Mouse (Mus musculus) megakaryocyte progenitor cell, adult 5-6 weeks (primary cell): ENCODE data around the gene 6430548M08Rik. TPM values are rescaled to one million over a fixed set of nuclear protein-coding genes. Genes with fewer than 3 reads are reported as not detected.

Experiments used
- ATAC-seq: replicated peaks from 2 replicates; pipeline ENCODE4 v1.8.0; 2016; ENCODE audit warnings: mild to moderate bottlenecking, moderate TSS enrichment, inconsistent platforms; ENCODE audit not compliant: poor library complexity
- total RNA-seq, 2 experiments: library from RNA; stranded (forward) in 1 of 2; stranded (reverse) in 1 of 2; fragments of 157-497, 149-512 nt in 1 of 2; fragments of 200-1000 nt in 1 of 2; gene quantifications; 2 replicates each; pipeline versions ENCODE4 v1.2.3 to v1.2.4; 2015 to 2017

6430548M08Rik gene
- total RNA-seq, 2 experiments from 2014 or later = 1.8 to 4.5 TPM

DNA sequence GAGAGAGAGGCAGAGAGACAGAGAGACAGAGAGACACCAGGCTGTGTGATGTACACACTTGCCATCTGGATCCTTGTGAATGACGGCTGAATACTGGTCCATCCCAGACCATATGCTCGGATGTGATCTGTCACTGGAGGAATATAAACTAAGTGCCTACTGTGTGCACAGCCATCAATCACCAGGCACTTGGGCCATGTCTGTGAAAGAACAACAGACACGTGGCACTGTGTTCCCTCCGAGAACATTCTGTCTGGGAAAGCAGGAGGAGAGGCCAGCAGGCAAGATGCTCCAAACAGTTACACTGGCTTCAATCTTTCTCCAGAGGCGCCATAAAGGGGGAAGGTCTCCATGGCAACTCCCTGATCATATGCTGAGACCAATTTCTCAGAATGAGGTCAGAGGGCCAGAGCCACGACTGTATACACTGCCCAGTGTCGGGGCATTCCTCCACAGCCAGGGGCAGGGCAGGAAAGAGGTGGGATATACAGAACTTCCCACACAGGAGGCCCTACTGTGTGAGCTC, 66.6 kb downstream of the 6430548M08Rik start:
- ATAC-seq = no peak

DNA sequence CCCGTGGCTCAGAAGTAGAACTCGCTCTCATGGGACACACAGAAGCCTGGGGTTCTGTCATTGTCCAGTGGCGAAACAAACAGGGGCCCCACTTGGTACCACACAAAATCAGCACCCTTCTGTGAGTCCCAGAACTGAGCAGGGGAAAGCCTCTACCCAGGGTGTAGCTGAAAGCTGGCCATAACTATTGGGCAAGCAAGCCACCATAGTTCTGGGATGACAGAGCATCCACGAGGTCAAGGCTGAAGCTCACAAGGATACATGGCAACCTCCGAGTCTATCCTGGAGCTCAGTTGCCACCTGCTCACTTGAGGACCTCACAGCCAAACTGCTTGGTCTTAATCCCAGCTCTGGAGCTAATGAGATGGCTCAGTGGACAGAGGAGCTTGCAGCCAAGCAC, 67.3 kb downstream of the 6430548M08Rik start:
- ATAC-seq = no peak

DNA sequence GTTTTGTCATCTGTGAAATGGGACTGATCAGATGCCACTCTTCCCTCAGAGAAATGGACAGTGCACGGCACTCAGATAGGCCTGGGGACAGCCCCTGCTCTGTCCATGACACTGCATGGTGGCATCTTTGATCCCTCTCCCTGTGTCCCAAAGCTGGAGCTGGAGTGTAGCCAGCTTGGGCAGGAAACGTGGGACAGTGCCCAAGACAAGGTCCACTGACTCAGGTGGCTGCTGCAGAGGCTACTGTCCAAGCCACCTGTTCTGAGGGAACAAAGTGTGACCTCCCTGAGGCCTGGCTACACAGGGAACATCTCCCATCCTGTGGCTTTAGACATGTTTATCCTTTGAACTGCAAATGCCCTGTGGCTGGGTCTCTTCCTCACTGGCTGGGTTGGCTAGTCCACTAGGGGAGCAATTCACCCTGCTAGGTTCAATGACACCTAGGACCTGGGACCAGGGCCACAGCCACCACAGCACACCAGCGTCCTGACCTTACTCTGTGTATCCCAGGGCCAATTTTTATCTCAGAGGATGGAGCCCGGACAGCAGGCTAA, 68.0 kb downstream of the 6430548M08Rik start:
- ATAC-seq = no peak

DNA sequence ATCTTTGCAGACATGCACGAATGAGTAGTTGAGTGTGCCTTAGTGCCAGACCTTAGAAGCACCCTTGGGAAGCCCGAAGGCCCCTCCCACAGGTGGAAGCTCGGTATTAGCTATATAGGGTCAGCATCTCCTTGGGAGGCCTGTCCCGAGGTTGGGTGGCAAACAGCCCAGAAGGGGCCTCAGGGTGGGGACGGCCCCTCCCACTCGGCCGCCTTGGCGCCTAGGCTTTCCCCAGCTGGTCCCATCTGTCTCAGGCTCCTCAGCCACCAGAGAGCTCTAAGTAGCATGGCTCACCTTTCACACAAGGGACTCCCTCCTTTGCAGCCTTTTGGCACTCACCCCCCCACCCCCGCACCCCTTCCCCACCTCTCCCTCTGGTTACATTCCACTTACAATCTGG, 70.4 kb downstream of the 6430548M08Rik start:
- no peak for ATAC-seq

DNA sequence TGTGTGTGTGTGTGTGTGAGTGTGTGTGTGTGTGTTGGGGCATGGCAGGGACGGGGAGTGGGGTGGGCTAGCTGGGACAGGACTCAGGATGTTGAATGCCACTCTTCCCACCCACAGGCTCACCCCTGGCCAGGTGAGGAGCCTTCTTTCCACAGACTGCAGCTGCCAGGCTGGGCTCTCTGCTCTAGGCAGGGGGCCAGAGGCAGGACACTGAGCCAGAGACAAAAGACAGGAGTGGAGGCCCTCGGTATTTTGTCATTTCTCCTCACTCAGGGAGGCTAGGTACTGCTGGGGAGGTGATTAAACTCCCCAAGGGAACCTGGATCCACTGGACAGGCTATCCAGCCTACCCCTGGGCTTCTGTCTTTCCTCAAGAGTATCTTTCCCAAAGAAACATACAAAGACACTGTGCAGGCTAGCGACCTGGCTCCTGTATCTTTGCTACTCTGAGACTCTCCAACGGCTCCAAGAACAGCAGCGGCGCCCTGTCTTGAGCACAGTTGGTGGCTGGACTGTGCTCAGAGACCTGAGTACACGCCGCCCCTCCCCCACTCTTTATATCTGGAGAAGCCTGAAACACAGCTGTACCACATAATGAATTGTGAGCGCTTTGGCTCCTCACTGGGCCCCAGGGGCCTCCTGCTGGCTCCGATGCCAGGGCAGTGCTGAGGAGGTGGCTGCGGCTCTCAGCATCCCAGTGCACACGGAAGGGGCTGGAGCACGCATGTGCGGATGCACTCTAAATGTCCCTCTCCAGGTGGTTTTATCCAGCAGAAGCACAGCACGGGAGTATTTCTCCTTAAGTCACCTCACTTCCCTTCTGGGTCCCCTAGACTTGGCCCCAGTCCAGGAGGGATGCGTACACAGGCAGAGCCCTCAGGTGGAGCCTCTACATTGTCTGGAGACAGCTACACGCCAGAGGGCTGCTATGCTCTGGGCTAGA, 71.2 kb downstream of the 6430548M08Rik start:
- no peak for ATAC-seq

DNA sequence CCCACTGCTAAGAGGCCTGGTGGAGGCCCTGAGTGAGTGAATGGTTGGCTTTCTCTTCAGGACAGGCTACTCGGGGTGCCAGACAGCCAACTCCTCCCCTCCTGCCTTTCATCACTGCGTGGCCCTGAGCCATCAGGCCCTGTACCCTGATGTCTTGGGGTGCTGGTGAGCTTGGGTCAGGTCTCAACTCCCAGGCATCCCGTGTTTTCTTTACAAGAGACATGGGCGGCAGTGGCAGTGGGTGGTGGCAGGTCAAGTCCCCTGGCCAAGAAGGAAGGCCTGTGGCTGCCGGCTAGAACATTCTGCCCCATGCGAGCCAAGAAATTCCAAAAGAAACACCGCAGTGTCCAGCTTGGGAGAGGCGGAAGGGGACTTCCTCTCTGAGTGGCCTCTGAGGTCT, 72.5 kb downstream of the 6430548M08Rik start:
- ATAC-seq = no peak

DNA sequence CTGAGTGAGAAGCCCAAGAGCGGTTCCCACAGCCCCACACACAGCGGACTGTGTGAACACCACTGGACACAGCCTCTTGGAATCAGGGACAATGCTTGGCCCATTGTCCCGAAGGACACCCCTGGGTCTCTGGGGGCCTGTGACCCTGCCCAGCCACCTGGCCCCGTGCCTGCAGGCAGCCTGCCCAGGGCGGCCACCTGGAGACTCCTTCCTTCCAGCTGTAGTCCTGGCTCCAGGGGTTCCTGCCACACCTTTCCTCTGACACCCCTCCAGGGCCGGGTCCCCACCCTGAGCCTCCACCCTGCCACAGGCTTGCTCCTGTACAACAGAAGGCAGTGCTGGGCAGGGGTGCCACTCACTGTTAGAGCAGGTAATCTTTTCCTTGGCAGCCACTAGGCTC, 74.6 kb downstream of the 6430548M08Rik start:
- ATAC-seq = no peak

DNA sequence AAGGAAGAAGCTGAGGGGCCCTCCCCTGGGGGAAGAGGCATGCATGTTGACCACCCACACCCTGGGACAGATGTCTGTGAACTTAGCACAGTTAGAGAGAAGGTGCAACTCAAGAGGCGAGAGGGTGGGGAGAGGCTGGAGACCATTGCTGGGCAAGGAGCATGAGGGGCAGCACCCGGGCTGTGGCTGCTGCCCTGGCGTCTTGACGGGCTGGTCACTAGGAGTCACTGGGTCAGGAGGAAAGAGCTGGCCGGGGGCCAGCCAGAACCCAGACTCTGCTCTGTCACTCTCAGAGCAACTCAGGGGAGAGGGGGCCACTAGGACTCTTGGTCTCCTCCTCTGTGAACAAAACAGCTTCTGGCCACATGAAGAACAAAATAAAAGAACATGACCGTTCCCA, 75.5 kb downstream of the 6430548M08Rik start:
- no peak for ATAC-seq

DNA sequence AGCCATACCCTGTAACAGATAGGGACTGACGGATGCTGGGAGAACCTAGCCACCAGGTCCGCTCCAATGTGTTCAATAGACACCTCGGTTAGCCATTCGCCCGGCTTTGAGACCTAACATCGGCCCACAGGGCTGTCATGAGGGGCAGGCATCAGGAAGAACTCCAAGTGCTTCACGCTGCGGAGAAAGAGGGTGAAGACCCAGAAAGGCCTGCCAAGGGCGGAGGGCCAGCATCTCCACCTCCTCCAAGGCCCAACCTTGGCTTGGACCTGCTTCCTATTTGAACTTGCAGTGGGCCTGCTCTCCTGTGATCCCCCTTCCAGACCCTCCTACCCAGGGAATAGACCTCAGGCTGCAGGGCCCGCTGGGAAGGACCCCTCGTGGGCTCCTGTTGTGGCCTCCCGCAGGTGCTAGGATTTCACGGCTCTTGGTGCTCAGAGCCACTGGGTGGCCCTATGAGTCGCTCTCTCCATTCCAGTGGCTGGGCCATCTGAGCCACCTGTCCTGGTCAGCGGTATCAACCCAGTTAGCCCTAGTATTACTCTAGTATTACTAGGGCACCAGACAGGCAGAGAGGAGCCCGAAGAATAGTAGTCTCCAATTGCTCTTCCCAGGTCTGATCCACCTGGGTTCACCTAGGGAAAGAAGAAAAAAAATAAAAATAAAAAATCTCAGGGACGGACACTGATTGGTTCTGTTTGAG, 76.3 kb downstream of the 6430548M08Rik start:
- ATAC-seq = no peak

DNA sequence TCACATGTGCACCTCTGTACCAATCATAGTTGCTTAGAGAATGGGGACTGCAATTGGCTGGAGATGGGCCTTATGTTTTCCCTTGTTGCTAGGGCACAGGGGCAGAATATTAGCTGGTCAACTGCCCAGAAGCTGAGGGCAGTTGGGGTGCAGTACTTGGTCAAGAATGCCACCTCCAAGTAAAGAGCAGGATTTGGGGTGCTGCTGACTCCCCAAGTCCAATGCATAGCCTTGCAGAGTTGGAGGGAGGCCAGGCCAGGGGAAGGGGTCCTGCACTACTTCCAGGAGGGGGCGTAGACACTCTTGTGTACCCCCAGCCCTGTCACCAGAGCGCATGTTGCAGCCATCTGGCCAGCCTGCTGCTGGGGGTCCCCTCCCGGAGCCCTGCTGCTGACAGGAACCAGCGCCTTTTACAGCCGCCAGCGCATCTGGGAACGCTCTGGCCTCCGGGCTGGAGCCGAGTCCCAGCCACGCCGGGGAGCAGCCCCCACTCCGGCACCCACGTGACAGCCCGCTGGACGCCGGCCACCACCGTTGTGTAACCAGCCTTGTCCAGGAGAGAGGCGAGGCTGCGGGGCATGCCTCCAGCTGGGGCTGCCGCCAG, 77.0 kb downstream of the 6430548M08Rik start:
- ATAC-seq = peak; percentile 23; the same call in 1 of the 2 replicates

DNA sequence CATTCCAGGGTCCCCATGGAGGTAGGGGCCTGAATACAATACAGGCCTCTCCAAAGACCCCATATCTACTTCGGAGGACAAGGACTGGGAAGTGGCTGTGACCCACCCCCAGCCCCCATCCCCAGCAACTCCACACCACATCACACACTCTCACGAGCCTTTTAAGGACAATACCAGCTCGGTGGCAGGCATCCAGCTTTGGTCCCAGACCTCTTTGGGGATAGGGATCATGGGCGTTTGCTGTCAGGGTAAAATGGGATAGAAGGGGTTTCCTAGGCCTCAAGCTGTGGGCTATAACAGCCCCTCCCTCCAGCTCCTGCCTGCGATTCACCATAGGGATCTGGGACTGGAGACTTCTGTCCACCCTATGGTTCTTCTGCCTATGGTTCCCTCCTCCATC, 77.7 kb downstream of the 6430548M08Rik start:
- no peak for ATAC-seq

DNA sequence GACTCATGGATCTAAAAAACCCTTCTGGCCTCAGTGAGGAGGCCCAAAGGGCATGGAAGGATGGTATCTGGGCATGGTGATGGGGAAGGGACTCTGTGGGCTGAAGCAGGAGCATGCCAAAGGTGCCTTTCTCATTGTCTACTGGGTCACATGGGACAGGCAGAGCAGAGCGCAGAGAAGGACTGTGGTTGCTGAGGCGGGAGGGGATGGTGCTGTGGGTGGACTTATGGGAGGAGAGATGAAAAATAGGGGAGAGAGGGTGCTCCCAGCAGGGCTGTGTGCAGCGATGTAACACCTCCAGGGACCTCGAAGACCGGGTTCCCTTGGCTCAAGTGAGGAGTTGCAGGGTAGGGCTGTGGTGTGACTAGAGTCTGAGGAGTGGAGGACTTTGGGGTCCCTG, 78.2 kb downstream of the 6430548M08Rik start:
- no peak for ATAC-seq

DNA sequence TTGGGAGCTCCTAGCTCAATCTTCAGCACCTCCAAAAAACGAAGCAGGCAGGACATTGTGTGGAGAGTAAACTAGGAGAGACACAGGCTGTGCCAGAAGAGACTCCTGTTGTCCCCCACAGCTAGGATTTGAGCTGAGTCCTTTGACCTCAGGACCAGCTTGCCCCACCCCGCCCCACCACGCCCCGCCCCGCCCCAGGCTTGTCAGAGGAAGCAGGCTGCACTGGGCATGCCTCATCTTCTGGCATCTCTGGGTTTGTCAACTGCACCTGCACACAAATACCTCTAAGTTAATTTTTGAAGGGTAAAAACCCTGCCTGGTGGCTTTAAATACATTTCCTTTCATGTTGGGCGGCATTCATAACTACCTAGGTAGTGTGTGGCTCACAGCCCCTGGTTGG, 87.4 kb downstream of the 6430548M08Rik start:
- ATAC-seq = no peak

DNA sequence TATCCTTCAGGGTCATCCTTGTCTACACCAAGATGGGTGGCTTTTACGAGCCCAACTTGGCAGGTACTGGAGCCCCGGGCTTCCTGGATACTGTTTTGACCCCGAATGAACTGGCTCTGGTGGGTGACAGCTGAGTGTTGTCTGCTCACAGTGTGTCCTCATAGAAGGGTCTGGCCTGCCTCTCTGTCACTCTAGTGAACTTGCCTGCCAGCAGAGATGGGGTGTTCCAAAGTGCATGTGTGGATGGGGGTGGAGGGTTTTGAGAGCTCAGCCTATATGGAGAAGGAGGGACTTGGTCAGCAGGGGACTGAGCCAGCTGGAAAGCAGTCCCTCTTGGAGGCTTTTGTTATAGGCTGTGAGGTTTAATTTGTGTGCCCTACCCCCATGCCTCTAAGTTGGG, 88.6 kb downstream of the 6430548M08Rik start:
- ATAC-seq = no peak

DNA sequence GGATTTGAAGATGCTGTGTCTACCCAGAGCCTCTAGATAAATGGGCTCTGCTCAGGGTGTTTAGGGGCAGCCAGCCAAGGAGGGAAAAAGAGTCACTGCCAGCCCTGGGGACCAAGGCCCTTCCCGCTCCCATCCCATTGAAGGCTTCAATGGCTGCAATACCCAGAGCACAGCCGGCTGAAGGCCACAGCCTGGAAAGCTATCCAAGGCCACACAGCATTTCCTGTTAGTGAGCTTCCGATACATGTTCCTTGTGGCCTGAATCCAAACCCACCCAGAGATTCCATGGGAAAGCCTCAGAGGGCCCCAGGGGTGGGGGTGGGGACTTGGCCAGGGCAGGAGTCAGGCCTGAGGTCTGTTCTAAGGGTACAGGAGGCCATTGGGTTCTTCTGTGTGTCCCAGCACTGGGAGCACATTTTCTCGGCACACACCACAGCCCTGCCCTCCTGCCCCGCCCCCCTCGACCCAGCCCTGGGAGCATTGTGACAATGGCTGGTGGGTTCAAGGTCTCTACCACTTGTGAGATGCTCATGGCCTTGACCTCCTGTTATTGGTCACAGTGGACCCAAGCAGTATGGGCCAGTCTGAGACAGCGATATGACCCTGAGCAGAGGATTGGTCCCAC, 90.9 kb downstream of the 6430548M08Rik start:
- ATAC-seq = no peak

DNA sequence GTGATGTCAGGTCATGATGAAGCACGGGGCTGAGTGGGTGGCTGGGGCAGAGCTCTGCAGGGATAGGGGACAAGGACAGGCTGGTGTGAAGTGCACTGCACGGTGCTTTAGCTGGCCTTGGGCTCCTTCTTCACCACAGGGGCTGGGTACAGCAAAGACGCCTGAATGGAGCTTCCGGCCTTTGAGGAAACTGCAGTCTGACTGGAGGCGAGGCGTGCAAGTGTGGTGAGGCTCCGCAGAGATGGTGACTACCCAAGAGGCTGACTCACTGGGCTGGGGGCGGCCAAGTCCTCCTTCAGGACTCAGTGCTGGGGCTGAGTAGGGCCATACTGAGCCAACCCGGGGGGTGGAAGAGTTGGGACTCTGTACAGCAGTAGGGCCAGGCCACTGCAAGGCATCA, 92.0 kb downstream of the 6430548M08Rik start:
- ATAC-seq = no peak

DNA sequence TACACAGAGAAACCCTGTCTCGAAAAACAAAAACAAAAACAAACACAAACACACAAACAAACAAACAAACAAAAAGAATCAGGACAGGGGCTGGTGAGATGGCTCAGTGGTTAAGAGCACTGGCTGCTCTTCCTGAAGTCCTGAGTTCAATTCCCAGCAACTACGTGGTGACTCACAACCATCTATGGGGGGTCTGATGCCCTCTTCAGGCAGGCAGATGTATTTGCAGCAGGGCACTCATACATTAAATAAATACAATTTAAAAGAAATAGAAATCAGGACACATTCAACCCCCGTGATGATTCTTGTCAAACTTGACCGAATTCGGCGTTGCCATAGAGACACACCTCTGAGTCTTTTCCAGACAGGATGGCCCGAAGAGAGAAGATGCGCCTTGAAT, 93.4 kb downstream of the 6430548M08Rik start:
- no peak for ATAC-seq

DNA sequence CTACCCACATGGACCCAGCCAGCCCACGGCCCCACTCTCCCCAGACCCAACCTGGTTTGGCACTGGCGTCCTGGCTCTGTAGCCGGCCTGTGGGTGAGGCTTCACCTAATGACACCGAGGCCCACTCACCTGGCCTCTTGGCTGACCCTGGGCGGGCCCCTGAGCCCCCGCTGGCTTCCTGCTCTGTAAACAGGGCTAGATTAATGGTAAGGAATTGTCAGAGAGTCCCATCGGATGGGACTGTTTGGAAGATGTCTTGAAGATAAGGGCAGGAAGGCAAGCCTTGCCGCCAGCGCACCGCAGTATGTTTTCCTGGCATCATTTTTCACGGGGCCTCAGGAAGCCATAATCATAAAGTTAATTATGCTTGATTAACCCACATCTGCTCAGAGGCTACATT, 94.2 kb downstream of the 6430548M08Rik start:
- ATAC-seq = no peak

DNA sequence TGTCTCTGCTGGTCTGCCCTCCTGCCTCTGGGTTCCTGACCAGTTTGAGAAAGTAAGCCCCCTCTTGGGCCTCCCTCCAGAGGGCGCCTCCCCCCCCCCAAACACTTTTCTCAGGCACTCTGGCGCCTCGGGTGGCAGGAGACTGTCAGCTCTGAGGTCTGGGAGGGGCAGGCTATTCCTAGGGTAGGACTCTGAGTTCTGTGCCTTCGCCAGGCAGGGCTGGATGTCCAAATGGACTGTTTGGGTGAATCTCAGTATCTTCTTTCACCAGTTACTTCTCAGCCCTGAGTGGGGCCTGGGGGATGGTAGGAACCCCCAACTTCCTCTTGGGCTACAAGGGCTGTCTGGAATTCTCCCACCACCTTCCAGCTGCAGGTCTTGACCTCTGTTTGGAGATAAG, 97.4 kb downstream of the 6430548M08Rik start:
- peak; percentile 34; the same call in 1 of the 2 replicates for ATAC-seq

DNA sequence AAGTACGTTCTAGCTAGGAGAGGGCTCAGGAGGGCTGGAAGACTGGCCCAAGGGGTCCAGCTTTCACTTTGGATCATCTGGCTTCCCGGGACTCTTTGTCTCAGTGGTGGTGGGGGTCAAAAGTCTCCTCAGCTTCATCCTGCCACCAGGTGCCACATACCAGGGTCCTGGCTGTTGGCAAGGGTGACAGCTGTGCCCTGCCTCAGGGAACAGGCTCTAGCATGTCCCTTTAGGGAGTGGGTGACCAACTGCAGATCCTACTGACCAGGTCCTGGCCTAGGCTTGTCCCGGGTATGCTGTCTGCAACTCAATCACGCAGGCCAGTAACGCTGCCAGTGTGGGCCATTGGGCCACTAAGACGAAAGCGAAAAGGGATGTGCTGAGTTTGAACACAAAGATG, 98.6 kb downstream of the 6430548M08Rik start:
- ATAC-seq = no peak

DNA sequence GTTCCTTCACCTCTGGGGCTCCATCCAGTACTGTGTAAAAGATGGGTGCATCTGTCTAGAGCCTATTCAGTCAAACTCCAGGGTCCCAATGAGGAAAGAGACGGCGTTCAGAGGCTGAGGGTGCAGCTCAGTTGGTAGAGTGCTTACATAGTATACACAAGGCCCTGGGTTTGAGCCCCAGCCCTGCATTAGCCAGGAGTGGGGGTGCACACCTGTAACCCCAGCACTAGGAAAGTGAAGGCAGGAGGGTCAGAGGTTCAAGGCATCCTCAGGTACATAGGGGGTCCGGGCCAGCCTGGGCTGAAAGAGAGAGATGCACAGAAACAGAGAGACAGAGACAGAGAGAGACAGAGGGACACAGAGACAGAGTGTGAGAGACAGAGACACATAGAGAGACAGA, 99.3 kb downstream of the 6430548M08Rik start:
- ATAC-seq = no peak
